Mouse (Mus musculus) limb, embryonic 11.5 days (tissue): ENCODE data around the gene Sec23a. TPM values are rescaled to one million over a fixed set of nuclear protein-coding genes. Genes with fewer than 3 reads are reported as not detected.
"Not testable (repeated sequence)": the region's sequence is repeated elsewhere in the genome, so short reads cannot be mapped to it uniquely, and the experiment has no call there.

Experiments used
- ATAC-seq: fragments of 200-750 bp; cut with Nextera tagmentation; 2 replicates; pipeline ENCODE4 v1.8.0; 2017; ENCODE audit warnings: low read depth; ENCODE audit not compliant: insufficient number of reproducible peaks, low FRiP score, low TSS enrichment
- DNase-seq: peaks from one replicate; pipeline ENCODE4 v3.0.0-alpha.2; 2015; ENCODE audit warnings: low spot score
- H3K27ac ChIP-seq: fragments of 300-500 bp; sonication (generic); replicated peaks from 2 replicates; pipeline ENCODE4 v1.5.1; 2014; ENCODE audit warnings: low read depth, mild to moderate bottlenecking, low read length
- H3K27me3 ChIP-seq: fragments of 300-500 bp; sonication (generic); 2 replicates; pipeline ENCODE4 v1.6.1; 2014; ENCODE audit warnings: mild to moderate bottlenecking, low read length, mixed read lengths; ENCODE audit not compliant: control insufficient read depth, insufficient read depth
- H3K36me3 ChIP-seq: fragments of 300-500 bp; sonication (generic); 2 replicates; pipeline ENCODE4 v1.6.1; 2014; ENCODE audit warnings: mild to moderate bottlenecking, low read length, moderate library complexity, mixed read lengths; ENCODE audit not compliant: control insufficient read depth, insufficient read depth
- H3K4me1 ChIP-seq: fragments of 300-500 bp; sonication (generic); 2 replicates; pipeline ENCODE4 v1.6.1; 2014; ENCODE audit warnings: low read length, mixed read lengths; ENCODE audit not compliant: control insufficient read depth, insufficient read depth
- H3K4me2 ChIP-seq: fragments of 300-500 bp; sonication (generic); 2 replicates; pipeline ENCODE4 v1.6.1; 2014; ENCODE audit warnings: low read depth, mild to moderate bottlenecking, moderate library complexity; ENCODE audit not compliant: severe bottlenecking
- H3K4me3 ChIP-seq: fragments of 300-500 bp; sonication (generic); 2 replicates; pipeline ENCODE4 v1.5.1; 2014; ENCODE audit warnings: low read depth, low read length
- H3K9ac ChIP-seq: fragments of 300-500 bp; sonication (generic); 2 replicates; pipeline ENCODE4 v1.6.1; 2014; ENCODE audit warnings: mild to moderate bottlenecking, low read length
- H3K9me3 ChIP-seq: fragments of 300-500 bp; sonication (generic); 2 replicates; pipeline ENCODE4 v1.6.1; 2016; ENCODE audit warnings: low read length; ENCODE audit not compliant: control insufficient read depth
- WGBS: fragments of 180-500 bp; shearing (Covaris S2); extraction: QIAGEN DNeasy Blood & Tissue Kit; methylation state at CpG from one replicate; pipeline ENCODE4 v1.1.7; 2014; 5-methylcytosine and 5-hydroxymethylcytosine counted together
- polyA plus RNA-seq: library from polyadenylated mRNA; unstranded; fragments of >200 nt; fragmentation: Nextera tagmentation; extraction: Ambion mirVana; gene quantifications from 2 replicates; pipeline ENCODE4 v1.2.1, GENCODE M21; 2014

Gene Sec23a
- 86.9 and 87.1 TPM in 2 replicates for polyA plus RNA-seq

- peak; percentile 96 for ATAC-seq
- peak within 1 kb of the TSS; percentile 78 for H3K4me2 ChIP-seq
- peak; percentile 99 for DNase-seq
- no peaks in the 10 kb centered on the region for H3K27me3 ChIP-seq
- peak within 1 kb of the TSS; percentile 83 for H3K4me3 ChIP-seq
- peak within 1 kb of the TSS; percentile 86 for H3K9ac ChIP-seq
- under 1% methylated on average over 48 of the region's 48 CpGs for WGBS
- H3K36me3 ChIP-seq = no peaks in the 10 kb centered on the region
- no peaks in the 10 kb centered on the region for H3K9me3 ChIP-seq
- H3K27ac ChIP-seq = peak within 1 kb of the TSS; percentile 51
- peaks cover 2% of the 10 kb centered on the region; the same call in 1 of the 2 replicates for H3K4me1 ChIP-seq
Measured at GRCm38 (mm10) chr12:59011844-59012709, at the start of gene Sec23a. TSS of gene Sec23a (minus strand) at chr12:59012017.

- under 1% methylated on average over 49 of the region's 49 CpGs for WGBS
- peak; percentile 95 for ATAC-seq
Measured at GRCm38 (mm10) chr12:59060993-59061595, 49.3 kb upstream of the Sec23a start, which contains the start of gene Trappc6b. TSS of gene Trappc6b (minus strand) at chr12:59061472.

GRCm38 (mm10) chr12:59060322-59060721 is 48.5 kb upstream of the Sec23a start:
- no peak overlapping the region; the same call in 1 of the 2 replicates for H3K27ac ChIP-seq
- peak overlapping the region; percentile 77 for H3K9ac ChIP-seq
- no peaks in the 10 kb centered on the region for H3K9me3 ChIP-seq
- H3K4me1 ChIP-seq = peaks cover 2% of the 10 kb centered on the region; the same call in 1 of the 2 replicates
- no peak for ATAC-seq
- H3K36me3 ChIP-seq = no peaks in the 10 kb centered on the region
- DNase-seq = no peak
- peak overlapping the region; percentile 63 for H3K4me2 ChIP-seq
- WGBS = 73% methylated on average over 4 of the region's 4 CpGs
- no peaks in the 10 kb centered on the region for H3K27me3 ChIP-seq
- H3K4me3 ChIP-seq = peak overlapping the region; percentile 85

More at GRCm38 (mm10) chr12:59060993-59061595, 49.3 kb upstream of the Sec23a start, which contains the start of gene Trappc6b:
- no peaks in the 10 kb centered on the region for H3K36me3 ChIP-seq
- H3K9me3 ChIP-seq = no peaks in the 10 kb centered on the region
- DNase-seq = peak; percentile 86
- peaks cover 2% of the 10 kb centered on the region; the same call in 1 of the 2 replicates for H3K4me1 ChIP-seq
- peak within 1 kb of the TSS; percentile 63 for H3K4me2 ChIP-seq
- peak within 1 kb of the TSS; percentile 85 for H3K4me3 ChIP-seq
- no peaks in the 10 kb centered on the region for H3K27me3 ChIP-seq
- peak within 1 kb of the TSS; percentile 66 for H3K27ac ChIP-seq
- peak within 1 kb of the TSS; percentile 77 for H3K9ac ChIP-seq

DNA sequence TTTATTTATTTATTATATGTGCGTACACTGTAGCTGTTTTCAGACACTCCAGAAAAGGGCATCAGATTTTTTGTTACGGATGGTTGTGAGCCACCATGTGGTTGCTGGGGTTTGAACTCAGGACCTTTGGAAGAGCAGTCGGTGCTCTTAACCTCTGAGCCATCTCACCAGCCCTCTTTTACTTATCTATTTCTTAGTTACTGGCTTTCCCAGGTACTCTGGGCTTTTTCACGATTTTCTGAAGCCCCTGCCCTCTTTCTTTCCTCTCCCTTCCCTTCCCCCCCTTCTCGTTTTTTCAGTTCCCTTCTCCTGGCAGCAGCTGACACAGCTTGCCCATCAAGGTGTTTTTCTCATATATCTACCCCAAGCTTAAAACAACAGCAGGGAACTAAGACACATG is 46.4 kb upstream of the Sec23a start:
- not testable (repeated sequence) for ATAC-seq, H3K4me3 ChIP-seq, H3K36me3 ChIP-seq, H3K9ac ChIP-seq, H3K27me3 ChIP-seq, DNase-seq, H3K27ac ChIP-seq, H3K9me3 ChIP-seq, H3K4me2 ChIP-seq, H3K4me1 ChIP-seq
- WGBS = 91% methylated on average over 5 of the region's 5 CpGs

DNA sequence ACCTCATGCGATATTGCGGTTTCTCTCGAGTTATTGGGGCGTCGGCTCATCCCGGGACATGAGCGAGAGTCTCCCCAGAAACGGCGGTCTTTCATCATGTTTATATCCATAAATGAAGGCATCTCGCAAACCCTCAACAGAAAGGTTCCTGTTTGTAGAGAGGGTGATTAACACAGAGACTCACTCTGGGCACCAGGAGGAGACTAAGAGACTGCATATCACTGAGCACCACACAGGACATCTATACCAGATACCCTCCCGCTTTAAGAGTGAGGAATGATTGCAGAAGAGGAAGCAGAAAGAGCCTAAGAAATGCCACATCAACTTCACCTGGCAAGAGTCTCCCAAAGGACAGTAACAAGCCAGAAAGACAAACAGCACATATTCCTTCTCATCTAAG is 44.4 kb upstream of the Sec23a start:
- Histone ChIP-seq H3K36me3 (no peaks in the 10 kb centered on the region; the same call in 1 of the 2 replicates), H3K27ac (no peak overlapping the region), H3K9me3 (no peaks in the 10 kb centered on the region), H3K4me3 (no peak overlapping the region), H3K27me3 (no peaks in the 10 kb centered on the region), H3K4me2 (no peak overlapping the region), H3K9ac (no peak overlapping the region), H3K4me1 (peaks cover 2% of the 10 kb centered on the region; the same call in 1 of the 2 replicates)
- WGBS = 99% methylated on average over 11 of the region's 11 CpGs
- DNase-seq (no peak), ATAC-seq (no peak)

- H3K36me3 ChIP-seq = no peaks in the 10 kb centered on the region; the same call in 1 of the 2 replicates
- H3K4me1 ChIP-seq = peaks cover 2% of the 10 kb centered on the region; the same call in 1 of the 2 replicates
- ATAC-seq = no peak
- no peak overlapping the region for H3K9ac ChIP-seq
- no peaks in the 10 kb centered on the region for H3K9me3 ChIP-seq
- H3K4me2 ChIP-seq = no peak overlapping the region
- no peak overlapping the region for H3K27ac ChIP-seq
- no peak for DNase-seq
- no peaks in the 10 kb centered on the region for H3K27me3 ChIP-seq
- 82% methylated on average over 4 of the region's 4 CpGs for WGBS
- H3K4me3 ChIP-seq = no peak overlapping the region
Measured at GRCm38 (mm10) chr12:59055196-59055850, 43.5 kb upstream of the Sec23a start.

DNA sequence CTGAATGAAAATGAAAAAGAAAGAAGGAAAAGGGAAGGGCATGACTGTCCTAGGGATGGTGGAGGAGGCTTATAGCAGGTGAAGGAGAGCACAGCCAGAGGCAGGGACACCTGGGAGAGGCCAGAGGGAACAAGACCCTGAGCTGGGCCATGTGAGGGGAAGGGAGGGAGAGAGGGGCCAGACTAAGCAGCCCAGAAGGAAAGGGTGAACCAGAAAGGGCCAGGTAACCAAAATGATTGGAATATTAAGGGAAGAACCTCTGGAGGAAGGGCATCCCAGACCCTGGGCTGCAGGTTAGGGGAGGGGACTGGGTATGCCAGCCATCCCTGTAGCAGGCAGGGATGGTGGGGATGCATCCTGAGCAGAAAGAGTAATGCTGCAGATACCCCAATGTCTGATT is 42.2 kb upstream of the Sec23a start:
- no peak overlapping the region for H3K4me2 ChIP-seq
- no peak overlapping the region for H3K27ac ChIP-seq
- no peaks in the 10 kb centered on the region for H3K9me3 ChIP-seq
- H3K4me1 ChIP-seq = no peaks in the 10 kb centered on the region
- no peak for ATAC-seq
- no peaks in the 10 kb centered on the region; the same call in 1 of the 2 replicates for H3K36me3 ChIP-seq
- H3K4me3 ChIP-seq = no peak overlapping the region
- H3K27me3 ChIP-seq = no peaks in the 10 kb centered on the region
- no peak overlapping the region for H3K9ac ChIP-seq
- no peak for DNase-seq

- 89% methylated on average over 5 of the region's 5 CpGs for WGBS
- no peaks in the 10 kb centered on the region; the same call in 1 of the 2 replicates for H3K36me3 ChIP-seq
Measured at GRCm38 (mm10) chr12:59053166-59053565, 41.3 kb upstream of the Sec23a start.

More at GRCm38 (mm10) chr12:59053166-59053565, 41.3 kb upstream of the Sec23a start:
- no peak for DNase-seq
- no peak for ATAC-seq
- Histone ChIP-seq H3K4me3 (no peak overlapping the region), H3K4me2 (no peak overlapping the region), H3K9ac (no peak overlapping the region), H3K27me3 (no peaks in the 10 kb centered on the region), H3K27ac (no peak overlapping the region), H3K9me3 (no peaks in the 10 kb centered on the region), H3K4me1 (no peaks in the 10 kb centered on the region)
